Comparison of ENCODE assay signal across 10 mouse cellular contexts in the genomic region with DNA sequence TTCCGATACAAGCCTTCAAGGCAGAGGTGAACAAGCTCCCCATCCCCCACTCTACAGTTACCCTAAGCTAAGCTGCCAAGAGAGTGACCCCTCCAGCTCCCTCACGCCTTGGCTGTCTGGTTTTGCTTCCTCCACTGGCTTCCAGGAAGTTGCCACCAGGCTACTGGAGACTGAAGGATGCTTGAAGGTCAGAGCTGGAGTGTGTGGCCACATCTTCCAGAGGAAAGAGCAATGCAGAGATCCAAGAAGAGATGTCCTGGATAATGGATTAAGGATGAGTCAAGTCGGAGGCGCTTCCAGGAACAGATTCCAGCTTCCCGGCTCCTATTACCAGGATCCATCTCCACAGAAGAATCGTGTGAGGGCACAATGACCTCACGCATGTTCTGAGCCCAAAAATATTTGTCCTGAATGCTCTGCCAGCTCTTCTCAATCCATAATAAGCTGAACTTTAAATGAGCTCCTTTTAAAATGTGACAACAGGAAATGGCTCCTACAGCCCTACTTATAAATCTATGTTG.
DNase-seq lines count a peak whose midpoint lies in the region; ATAC-seq lines count a peak whose summit lies in the region.
"Had no signal": no experiment of that assay in that cellular context is flagged by ENCODE, and none has a peak within 500 bp of the region (broad histone marks: within the 10 kb centered on the region; RNA-seq: fewer than 3 reads in every experiment).

No protein-coding gene starts in this region.

- H3K9ac ChIP-seq in heart, embryonic 11.5 days (ENCODE audit: low read depth, low read length) = no peak overlapping the region

- no peaks in the 10 kb centered on the region for H3K27me3 ChIP-seq in heart, embryonic 11.5 days (ENCODE audit: control insufficient read depth, insufficient read depth, low read length)

- H3K27ac ChIP-seq in heart, embryonic 11.5 days (ENCODE audit: low read depth, low read length) = no peak overlapping the region
- H3K27ac ChIP-seq: midbrain, embryonic 10.5 days had no signal

- peak; percentile 54 to 60 for DNase-seq in heart, adult 18-20 months
- DNase-seq in adrenal gland, postnatal 10 days = peak; percentile 29
- peak; percentile 29 to 60 for DNase-seq in heart, postnatal 36 days
- DNase-seq in lung, postnatal 10 days = peak; percentile 68
- no peak for DNase-seq in embryo, embryonic 11 days
- no peak for DNase-seq in cerebellum, postnatal 14 days

- no peaks in the 10 kb centered on the region for H3K36me3 ChIP-seq in heart, embryonic 11.5 days (ENCODE audit: control insufficient read depth, insufficient read depth, low read length)
- H3K36me3 ChIP-seq: midbrain, embryonic 10.5 days had no signal

- WGBS in heart, embryonic 11.5 days (ENCODE audit: insufficient replicate concordance) = 68% methylated on average over 7 of the region's 7 CpGs

- intact Hi-C loops in heart, postnatal 36 days (cut with DNase I) = no loop called here

- no peak overlapping the region for H3K4me3 ChIP-seq in heart, embryonic 11.5 days (ENCODE audit: low read depth, low read length)
- H3K4me3 ChIP-seq: erythroblast, embryonic 14.5 days; midbrain, embryonic 10.5 days had no signal

- no peak for ATAC-seq in heart, embryonic 11.5 days (replicated peaks; ENCODE audit: insufficient number of reproducible peaks, low FRiP score, low TSS enrichment)
- ATAC-seq in megakaryocyte, adult 5-6 weeks (ENCODE audit: poor library complexity, severe bottlenecking) = no peak

- H3K4me1 ChIP-seq in heart, embryonic 11.5 days (ENCODE audit: control insufficient read depth, insufficient read depth, low read length) = peaks cover 4% of the 10 kb centered on the region; the same call in 1 of the 2 replicates

- no peaks in the 10 kb centered on the region for H3K9me3 ChIP-seq in heart, embryonic 11.5 days (replicated peaks; ENCODE audit: control insufficient read depth, low read length)
- H3K9me3 ChIP-seq: midbrain, embryonic 10.5 days had no signal

- no peak overlapping the region for H3K4me2 ChIP-seq in heart, embryonic 11.5 days

Comparison
In these comparisons a context has a peak if more than half of its experiments do, and no peak if none do; other contexts are left out.
1. DNase-seq: peak in heart, adult 18-20 months (2 of 2), adrenal gland, postnatal 10 days (single experiment), heart, postnatal 36 days (2 of 2) and lung, postnatal 10 days (single experiment); none in embryo, embryonic 11 days (single experiment) and cerebellum, postnatal 14 days (0 of 2).